Mouse (Mus musculus): ENCODE measurements around the gene Alkbh3. TPM values are rescaled to one million over a fixed set of nuclear protein-coding genes. Genes with fewer than 3 reads are reported as not detected.

Gene Alkbh3
- polyA plus RNA-seq, 1 experiment from 2014 or later, result 64.9 TPM

GRCm38 (mm10) chr2:93992259-93992658 lies 18.3 kb downstream of the Alkbh3 start:
- Histone ChIP-seq H3K36me3 (peaks cover 92% of the 10 kb centered on the region), H3K27me3 (replicated peaks) (no peaks in the 10 kb centered on the region), H3K9me3 (no peaks in the 10 kb centered on the region), H3K9ac (no peak overlapping the region), H3K4me2 (no peak overlapping the region), H3K4me3 (no peak overlapping the region), H3K27ac (replicated peaks) (peak overlapping the region; percentile 62), H3K4me1 (peaks cover 43% of the 10 kb centered on the region)
- no peak for ATAC-seq (ENCODE audit: extremely low read depth, insufficient number of reproducible peaks, low FRiP score, low TSS enrichment)
- WGBS, result 49% methylated on average over 5 of the region's 5 CpGs

DNA sequence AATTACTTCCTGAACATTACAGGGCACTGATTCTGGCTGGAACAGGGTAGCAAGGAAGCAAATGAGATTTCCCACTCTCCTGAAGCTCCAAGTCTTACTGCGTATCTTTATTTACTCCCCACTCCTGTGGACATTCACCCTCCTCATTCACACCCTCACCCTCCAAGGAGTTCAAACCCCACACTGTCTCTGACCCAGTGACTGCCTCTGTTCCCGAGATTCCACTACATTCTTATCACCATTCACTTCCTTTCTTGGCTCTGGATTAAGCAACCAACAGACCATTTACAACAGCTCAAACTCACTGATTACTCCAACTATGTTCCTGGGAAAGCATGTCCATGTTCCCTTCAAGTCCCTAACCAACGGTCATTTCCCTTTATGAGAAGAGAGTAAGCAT lies 19.3 kb downstream of the Alkbh3 start:
- ATAC-seq (ENCODE audit: extremely low read depth, insufficient number of reproducible peaks, low FRiP score, low TSS enrichment), result no peak
- H3K27ac ChIP-seq (replicated peaks), result peak overlapping the region; percentile 62
- H3K9me3 ChIP-seq, result no peaks in the 10 kb centered on the region
- H3K27me3 ChIP-seq (replicated peaks), result no peaks in the 10 kb centered on the region
- no peak overlapping the region for H3K9ac ChIP-seq
- peaks cover 49% of the 10 kb centered on the region for H3K4me1 ChIP-seq
- 53% methylated on average over 3 of the region's 3 CpGs for WGBS
- H3K4me3 ChIP-seq, result no peak overlapping the region
- no peak overlapping the region for H3K4me2 ChIP-seq
- H3K36me3 ChIP-seq, result peaks cover 91% of the 10 kb centered on the region

DNA sequence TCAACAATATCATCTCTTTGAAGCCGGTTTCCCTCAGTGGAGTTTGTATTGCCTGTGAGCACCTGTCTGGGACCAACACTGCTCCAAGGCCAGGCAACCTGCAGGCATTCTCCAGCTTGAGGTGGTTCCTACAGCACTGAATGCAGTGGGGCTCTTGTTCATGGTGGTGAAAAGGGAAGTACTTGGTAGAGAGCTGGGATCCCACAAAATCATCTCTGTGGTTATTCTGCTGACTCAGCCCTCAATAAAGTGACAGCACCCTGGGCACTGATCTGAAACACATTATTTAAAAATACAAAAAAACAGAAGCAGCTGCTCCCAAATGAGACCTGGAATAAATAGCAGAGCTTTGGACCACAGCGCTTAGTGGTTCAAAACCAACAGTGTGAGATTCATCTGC lies 22.2 kb downstream of the Alkbh3 start:
- no peaks in the 10 kb centered on the region for H3K9me3 ChIP-seq
- no peak overlapping the region for H3K27ac ChIP-seq (replicated peaks)
- no peak for ATAC-seq (ENCODE audit: extremely low read depth, insufficient number of reproducible peaks, low FRiP score, low TSS enrichment)
- no peak overlapping the region for H3K9ac ChIP-seq
- WGBS, result 89% methylated on average over 2 of the region's 2 CpGs
- H3K4me3 ChIP-seq, result no peak overlapping the region
- peaks cover 43% of the 10 kb centered on the region for H3K4me1 ChIP-seq
- H3K27me3 ChIP-seq (replicated peaks), result no peaks in the 10 kb centered on the region
- H3K36me3 ChIP-seq, result peaks cover 89% of the 10 kb centered on the region
- no peak overlapping the region for H3K4me2 ChIP-seq

DNA sequence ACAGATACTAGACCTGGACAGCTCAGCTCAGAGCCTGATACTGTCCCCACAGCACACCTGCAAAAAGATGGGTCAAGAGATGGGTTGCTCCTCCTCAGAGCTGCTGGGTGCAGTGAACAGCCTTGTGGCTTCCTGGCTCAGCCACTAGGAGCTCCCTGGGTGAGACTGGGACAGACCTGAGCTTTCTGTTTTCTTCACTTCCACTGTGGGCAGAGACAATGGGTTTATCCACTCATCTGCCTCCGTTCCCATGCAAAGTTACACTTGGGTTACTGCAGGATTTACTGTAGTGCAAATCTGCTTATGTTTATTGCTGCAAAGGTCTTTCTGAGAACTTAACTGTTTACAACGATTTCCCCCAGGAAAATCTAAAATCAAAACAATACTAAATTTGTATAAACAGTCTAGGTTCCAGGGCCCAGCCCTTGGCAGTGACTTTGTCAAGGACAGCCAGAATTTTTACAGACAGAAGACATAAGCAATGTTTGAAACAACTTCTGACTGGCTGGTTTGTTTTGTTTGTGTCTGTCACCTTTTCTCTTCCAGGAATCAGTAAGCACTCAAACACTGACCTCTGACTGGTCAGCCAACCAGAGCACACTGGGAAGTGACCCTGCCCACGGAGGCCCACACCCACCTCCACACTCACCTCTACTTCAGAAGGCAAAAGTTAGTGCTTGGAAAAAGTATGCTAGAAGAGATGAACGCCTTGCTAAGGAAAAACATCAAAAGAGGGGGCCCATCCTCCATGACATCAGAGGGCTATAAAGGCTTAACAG lies 28.0 kb downstream of the Alkbh3 start:
- no peak overlapping the region for H3K4me2 ChIP-seq
- 75% methylated on average over 4 of the region's 4 CpGs for WGBS
- no peak overlapping the region for H3K27ac ChIP-seq (replicated peaks)
- H3K9me3 ChIP-seq, result no peaks in the 10 kb centered on the region
- no peak overlapping the region for H3K9ac ChIP-seq
- no peaks in the 10 kb centered on the region for H3K27me3 ChIP-seq (replicated peaks)
- peaks cover 85% of the 10 kb centered on the region for H3K36me3 ChIP-seq
- H3K4me3 ChIP-seq, result no peak overlapping the region
- ATAC-seq (ENCODE audit: extremely low read depth, insufficient number of reproducible peaks, low FRiP score, low TSS enrichment), result no peak
- H3K4me1 ChIP-seq, result peaks cover 19% of the 10 kb centered on the region

DNA sequence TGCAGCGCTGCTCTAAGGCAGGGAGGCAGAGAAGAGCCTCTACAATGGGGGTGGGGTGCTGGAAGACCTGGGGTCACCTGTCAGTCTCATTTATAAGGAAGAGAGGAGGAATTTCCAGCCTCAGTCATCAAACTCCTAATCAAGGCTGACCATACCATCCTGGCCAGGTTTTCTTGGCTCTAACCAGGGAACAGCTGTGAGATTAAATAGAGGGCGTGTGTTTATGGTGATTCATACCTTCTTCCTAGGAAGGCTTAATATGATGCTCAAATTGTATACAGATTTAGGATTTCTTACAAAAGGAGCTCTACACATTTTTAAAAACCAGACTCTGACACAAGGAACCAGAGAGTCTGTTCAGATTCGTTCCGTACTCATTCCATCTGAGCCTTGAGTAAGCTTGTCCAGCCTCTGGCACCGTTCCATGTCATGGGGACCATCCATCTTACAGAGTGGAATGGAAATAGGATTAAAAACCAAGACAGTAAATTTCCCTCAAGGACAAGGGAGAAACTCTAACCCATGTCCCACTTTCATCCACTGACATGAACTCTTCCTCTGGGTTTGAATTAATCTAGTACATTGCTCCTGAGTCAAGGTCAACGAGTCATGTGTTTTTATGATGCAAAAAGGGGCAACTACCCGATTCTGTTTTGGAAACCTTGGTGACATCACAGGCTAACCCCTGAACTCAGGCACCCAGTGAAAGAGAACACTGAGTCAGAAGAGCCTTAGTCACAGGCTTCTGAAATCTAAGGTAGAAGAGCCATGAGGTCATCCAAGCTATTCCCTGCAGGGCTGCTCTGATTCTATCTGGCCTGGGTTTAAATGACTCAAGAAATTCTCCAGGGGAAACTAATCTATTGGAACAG lies 31.1 kb downstream of the Alkbh3 start:
- H3K27ac ChIP-seq (replicated peaks), result no peak overlapping the region
- H3K9ac ChIP-seq, result no peak overlapping the region
- H3K9me3 ChIP-seq, result no peaks in the 10 kb centered on the region
- H3K4me2 ChIP-seq, result no peak overlapping the region
- H3K4me1 ChIP-seq, result peaks cover 25% of the 10 kb centered on the region
- WGBS, result 84% methylated on average over 7 of the region's 7 CpGs
- H3K36me3 ChIP-seq, result peaks cover 59% of the 10 kb centered on the region
- ATAC-seq (ENCODE audit: extremely low read depth, insufficient number of reproducible peaks, low FRiP score, low TSS enrichment), result no peak
- H3K27me3 ChIP-seq (replicated peaks), result peaks cover 13% of the 10 kb centered on the region
- H3K4me3 ChIP-seq, result no peak overlapping the region

DNA sequence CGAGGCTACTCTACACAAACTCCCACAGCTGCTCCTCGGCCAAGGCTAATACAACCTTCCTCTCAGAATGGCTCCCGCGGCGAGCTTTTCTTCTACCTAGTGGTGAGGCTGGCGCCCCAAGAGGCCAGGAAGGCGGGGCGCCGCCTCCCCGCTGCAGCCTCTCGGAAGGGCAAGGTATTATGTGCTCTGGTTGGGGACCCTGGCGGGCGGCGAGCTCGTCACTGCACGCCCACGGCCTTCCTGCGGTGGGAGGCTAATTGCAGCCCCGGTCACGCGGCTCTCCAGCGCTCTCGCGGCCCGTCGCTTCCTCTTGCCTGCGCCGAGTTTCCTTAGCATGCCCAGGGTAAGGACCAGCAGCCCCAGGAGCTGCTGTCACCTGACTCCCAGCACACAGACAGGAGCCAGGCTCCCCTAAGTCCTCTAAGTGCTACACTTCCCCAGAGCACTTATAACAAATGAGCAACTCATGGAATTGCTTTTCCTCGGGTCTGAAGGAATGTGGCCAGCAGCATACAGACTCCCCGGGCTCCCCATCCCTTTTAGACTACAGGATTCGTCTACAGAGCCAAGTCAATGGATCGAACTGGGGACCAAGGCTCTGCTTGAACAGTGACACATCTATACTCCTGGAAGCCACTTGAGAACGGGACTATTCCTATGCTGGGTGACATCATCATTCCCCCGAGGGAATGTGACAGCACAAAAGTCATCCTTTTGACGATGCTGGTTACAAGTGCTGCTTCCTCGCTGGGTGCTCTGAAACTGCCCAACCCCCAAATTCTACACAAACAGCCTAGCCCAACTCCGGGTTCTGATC lies 34.0 kb downstream of the Alkbh3 start:
- H3K27ac ChIP-seq (replicated peaks), result peak overlapping the region; percentile 51
- H3K27me3 ChIP-seq (replicated peaks), result peaks cover 42% of the 10 kb centered on the region
- ATAC-seq (ENCODE audit: extremely low read depth, insufficient number of reproducible peaks, low FRiP score, low TSS enrichment), result peak; percentile 28; the same call in 1 of the 2 replicates
- peak overlapping the region; percentile 73 for H3K9ac ChIP-seq
- 2% methylated on average over 37 of the region's 37 CpGs for WGBS
- peak overlapping the region; percentile 53 for H3K4me3 ChIP-seq
- peaks cover 25% of the 10 kb centered on the region for H3K4me1 ChIP-seq
- H3K4me2 ChIP-seq, result peak overlapping the region; percentile 85
- no peaks in the 10 kb centered on the region for H3K9me3 ChIP-seq
- peaks cover 31% of the 10 kb centered on the region for H3K36me3 ChIP-seq

DNA sequence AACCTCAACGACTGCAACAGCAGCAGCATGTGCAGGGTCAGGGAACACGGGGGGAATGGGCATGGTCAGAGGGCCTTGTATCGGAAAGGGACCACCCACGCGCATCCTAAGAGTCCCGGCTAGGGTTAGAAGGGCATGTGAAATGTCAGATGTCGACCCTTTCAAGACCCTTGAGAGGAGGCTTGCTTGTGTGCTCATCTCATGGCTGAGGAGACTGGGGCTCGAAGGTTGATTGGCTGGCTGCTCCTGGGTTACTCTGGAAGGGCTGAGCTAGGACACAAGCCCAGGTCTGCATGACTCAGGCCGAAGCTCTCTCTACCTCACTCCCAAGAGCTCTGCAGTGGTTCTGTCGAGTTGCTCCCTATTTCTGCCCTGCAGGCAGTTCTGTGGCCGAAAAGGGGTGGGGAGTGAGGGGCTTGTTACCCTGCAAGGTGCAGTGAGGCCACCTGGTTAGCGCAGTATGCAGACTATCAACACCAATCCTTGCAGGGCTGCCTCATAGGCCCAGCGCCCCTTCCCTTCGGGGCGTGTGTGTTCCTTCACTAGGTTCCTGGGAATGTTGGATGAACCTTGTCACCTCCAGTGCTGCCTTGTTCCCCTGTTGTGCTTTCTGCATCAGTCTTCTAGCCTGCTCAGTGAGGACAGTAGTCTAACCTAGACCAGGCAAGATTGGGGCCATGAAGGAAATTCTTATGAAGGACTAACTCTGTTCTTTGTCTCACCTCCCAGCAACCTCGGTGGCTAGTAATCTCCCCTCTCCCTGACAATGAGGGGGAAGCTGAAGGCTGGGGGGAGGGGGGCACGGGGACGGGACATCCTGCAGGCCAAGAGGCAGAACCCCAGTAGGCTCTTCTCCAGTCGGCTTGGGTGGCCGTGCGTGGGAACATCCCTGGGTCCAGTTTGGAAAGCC lies 34.8 kb downstream of the Alkbh3 start:
- Histone ChIP-seq H3K4me3 (peak overlapping the region; percentile 53), H3K4me1 (peaks cover 25% of the 10 kb centered on the region), H3K36me3 (peaks cover 23% of the 10 kb centered on the region), H3K4me2 (peak overlapping the region; percentile 85), H3K9ac (peak overlapping the region; percentile 73), H3K9me3 (no peaks in the 10 kb centered on the region), H3K27ac (replicated peaks) (peak overlapping the region; percentile 51; the same call in 1 of the 2 replicates), H3K27me3 (replicated peaks) (peaks cover 43% of the 10 kb centered on the region)
- ATAC-seq (ENCODE audit: extremely low read depth, insufficient number of reproducible peaks, low FRiP score, low TSS enrichment), result no peak
- 23% methylated on average over 21 of the region's 21 CpGs for WGBS

GRCm38 (mm10) chr2:93975041-93975440 lies 35.6 kb downstream of the Alkbh3 start:
- 46% methylated on average over 7 of the region's 7 CpGs for WGBS
- H3K9me3 ChIP-seq, result no peaks in the 10 kb centered on the region
- no peak overlapping the region for H3K9ac ChIP-seq
- H3K27me3 ChIP-seq (replicated peaks), result peaks cover 43% of the 10 kb centered on the region
- H3K4me2 ChIP-seq, result no peak overlapping the region
- H3K36me3 ChIP-seq, result peaks cover 15% of the 10 kb centered on the region
- H3K4me1 ChIP-seq, result peaks cover 25% of the 10 kb centered on the region
- no peak overlapping the region for H3K27ac ChIP-seq (replicated peaks)
- no peak overlapping the region for H3K4me3 ChIP-seq
- ATAC-seq (ENCODE audit: extremely low read depth, insufficient number of reproducible peaks, low FRiP score, low TSS enrichment), result no peak

GRCm38 (mm10) chr2:93971647-93972046 lies 39.0 kb downstream of the Alkbh3 start:
- Histone ChIP-seq H3K9ac (no peak overlapping the region), H3K4me1 (peaks cover 14% of the 10 kb centered on the region), H3K36me3 (no peaks in the 10 kb centered on the region), H3K4me2 (no peak overlapping the region), H3K4me3 (no peak overlapping the region), H3K27me3 (replicated peaks) (peaks cover 43% of the 10 kb centered on the region), H3K9me3 (no peaks in the 10 kb centered on the region), H3K27ac (replicated peaks) (no peak overlapping the region)
- WGBS, result 64% methylated on average over 3 of the region's 3 CpGs
- ATAC-seq (ENCODE audit: extremely low read depth, insufficient number of reproducible peaks, low FRiP score, low TSS enrichment), result no peak

DNA sequence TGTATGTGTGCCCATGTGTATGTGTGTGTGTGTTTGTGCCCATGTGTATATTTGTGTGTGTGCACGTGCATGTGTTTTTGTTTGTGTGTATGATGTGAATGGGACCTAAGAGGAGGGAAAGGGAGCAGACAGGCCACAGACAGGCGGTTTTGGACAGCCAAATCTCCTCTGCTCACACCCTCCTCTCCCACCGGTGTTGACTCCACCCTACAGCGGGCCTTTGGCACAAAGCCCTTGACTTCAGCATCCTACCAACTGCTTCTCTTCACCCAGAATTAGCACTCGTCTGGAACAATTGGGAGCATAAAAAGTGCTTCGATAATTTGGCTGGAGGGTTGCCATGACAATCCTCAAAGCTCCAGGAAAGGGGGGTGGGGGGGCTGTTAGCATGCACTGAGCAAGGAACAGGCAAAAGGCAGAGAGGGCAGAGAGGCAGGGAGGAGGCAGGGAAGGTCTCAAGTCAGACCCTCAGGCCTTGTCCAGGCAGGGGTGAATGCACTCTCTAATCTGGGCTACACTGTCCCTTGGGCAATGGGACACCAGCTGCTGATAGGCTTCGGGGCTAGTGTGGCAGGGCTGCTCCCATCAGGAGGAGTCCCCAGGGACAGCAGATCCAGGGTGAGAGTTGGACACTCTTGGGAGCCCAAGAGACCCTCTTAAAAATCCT lies 46.0 kb downstream of the Alkbh3 start:
- Histone ChIP-seq H3K4me2 (no peak overlapping the region), H3K9me3 (no peaks in the 10 kb centered on the region), H3K27me3 (replicated peaks) (peaks cover 28% of the 10 kb centered on the region; the same call in 1 of the 2 replicates), H3K36me3 (no peaks in the 10 kb centered on the region), H3K4me3 (no peak overlapping the region), H3K9ac (no peak overlapping the region), H3K27ac (replicated peaks) (no peak overlapping the region), H3K4me1 (no peaks in the 10 kb centered on the region)
- no peak for ATAC-seq (ENCODE audit: extremely low read depth, insufficient number of reproducible peaks, low FRiP score, low TSS enrichment)
- whole genome bisulfite sequencing, result 53% methylated on average over 7 of the region's 7 CpGs

Measured in heart, embryonic 13.5 days (tissue).